Mouse (Mus musculus) heart, embryonic 16.5 days (tissue): ENCODE data around the gene Xpnpep2. TPM values are rescaled to one million over a fixed set of nuclear protein-coding genes. Genes with fewer than 3 reads are reported as not detected.

Experiments used
- ATAC-seq: fragments of 200-750 bp; cut with Nextera tagmentation; replicated peaks from 2 replicates; pipeline ENCODE4 v1.8.0; 2017; ENCODE audit warnings: moderate number of reproducible peaks; ENCODE audit not compliant: insufficient read depth, low FRiP score; ENCODE audit errors: extremely low read depth
- H3K27ac ChIP-seq: fragments of 300-500 bp; sonication (generic); 2 replicates; pipeline ENCODE4 v1.5.1; 2014; ENCODE audit warnings: mild to moderate bottlenecking, low read length, control low read depth, moderate library complexity
- H3K27me3 ChIP-seq: fragments of 300-500 bp; sonication (generic); 2 replicates; pipeline ENCODE4 v1.6.1; 2014; ENCODE audit warnings: low read length, mixed read lengths; ENCODE audit not compliant: control insufficient read depth, insufficient read depth
- H3K36me3 ChIP-seq: fragments of 300-500 bp; sonication (generic); 2 replicates; pipeline ENCODE4 v1.6.1; 2014; ENCODE audit not compliant: control insufficient read depth, insufficient read depth
- H3K4me1 ChIP-seq: fragments of 300-500 bp; sonication (generic); 2 replicates; pipeline ENCODE4 v1.6.1; 2014; ENCODE audit warnings: low read length, mixed read lengths; ENCODE audit not compliant: control insufficient read depth, insufficient read depth
- H3K4me2 ChIP-seq: fragments of 300-500 bp; sonication (generic); 2 replicates; pipeline ENCODE4 v1.6.1; 2014; ENCODE audit warnings: low read depth, mild to moderate bottlenecking, control low read depth, low read length
- H3K4me3 ChIP-seq: fragments of 300-500 bp; sonication (generic); 2 replicates; pipeline ENCODE4 v1.5.1; 2014; ENCODE audit warnings: mild to moderate bottlenecking, control low read depth, low read length
- H3K9ac ChIP-seq: fragments of 300-500 bp; sonication (generic); 2 replicates; pipeline ENCODE4 v1.6.1; 2014; ENCODE audit warnings: low read length, control low read depth
- H3K9me3 ChIP-seq: fragments of 300-500 bp; sonication (generic); replicated peaks from 2 replicates; pipeline ENCODE4 v1.6.1; 2016; ENCODE audit warnings: low read length; ENCODE audit not compliant: control insufficient read depth
- WGBS: fragments of 180-500 bp; shearing (Covaris S2); extraction: QIAGEN DNeasy Blood & Tissue Kit; methylation state at CpG from one replicate; pipeline ENCODE4 v1.1.7; 2014; 5-methylcytosine and 5-hydroxymethylcytosine counted together
- polyA plus RNA-seq: library from polyadenylated mRNA; unstranded; fragments of >200 nt; fragmentation: Nextera tagmentation; extraction: Ambion mirVana; gene quantifications from 2 replicates; pipeline ENCODE4 v1.2.1, GENCODE M21; 2015

Xpnpep2 gene
- polyA plus RNA-seq, 1 experiment from 2014 or later = 0.98 TPM

DNA sequence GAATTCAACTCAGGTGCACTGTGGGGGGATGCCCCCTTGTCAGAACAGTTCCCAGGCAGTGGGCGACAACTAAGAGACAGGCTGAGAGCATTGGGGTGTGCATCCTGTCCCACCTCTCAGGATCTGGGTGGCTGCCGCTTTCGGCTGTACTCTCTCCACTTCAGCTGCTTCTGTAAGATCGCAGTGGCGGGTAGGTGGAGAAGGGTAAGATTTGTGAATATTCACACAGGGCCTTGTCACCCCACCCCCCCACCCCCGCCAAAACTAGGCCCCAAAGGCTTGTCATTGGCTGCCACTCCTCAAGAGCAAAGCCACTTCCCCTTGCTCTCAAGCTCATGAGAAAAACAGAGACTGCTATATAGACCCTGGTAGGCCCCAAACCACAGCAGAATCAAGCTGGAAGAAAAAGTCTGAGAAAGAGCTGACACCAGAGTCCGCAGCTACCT, 39.2 kb downstream of the Xpnpep2 start:
- Histone ChIP-seq H3K36me3 (no peaks in the 10 kb centered on the region), H3K4me1 (peaks cover 9% of the 10 kb centered on the region), H3K4me2 (no peak overlapping the region; the same call in 1 of the 2 replicates), H3K4me3 (peak overlapping the region; percentile 27), H3K27me3 (no peaks in the 10 kb centered on the region), H3K9ac (no peak overlapping the region), H3K27ac (no peak overlapping the region; the same call in 1 of the 2 replicates), H3K9me3 (no peaks in the 10 kb centered on the region)
- 74% methylated on average over 7 of the region's 7 CpGs for WGBS
- ATAC-seq = no peak; the same call in 1 of the 2 replicates

DNA sequence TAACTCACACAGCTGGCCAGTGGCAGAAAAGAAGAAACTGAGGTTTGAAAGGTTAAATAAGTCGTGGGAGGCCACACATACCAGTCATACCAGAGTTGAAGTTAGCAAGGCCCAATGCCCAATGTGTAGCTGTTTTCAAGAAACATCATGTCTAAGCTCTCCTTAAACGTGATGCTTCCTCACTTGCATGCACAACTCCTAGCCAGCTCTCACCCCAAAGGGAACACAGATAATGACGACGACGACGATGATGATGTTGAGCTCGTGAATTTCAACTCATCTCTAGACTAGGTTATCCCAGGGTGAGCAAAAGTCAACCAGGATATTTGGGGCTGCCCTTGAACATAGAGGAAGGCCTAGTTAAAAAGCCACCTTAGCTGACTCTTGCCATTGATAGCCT, 43.6 kb downstream of the Xpnpep2 start:
- Histone ChIP-seq H3K4me1 (peaks cover 6% of the 10 kb centered on the region), H3K4me2 (no peak overlapping the region), H3K27me3 (no peaks in the 10 kb centered on the region), H3K27ac (no peak overlapping the region), H3K4me3 (no peak overlapping the region), H3K9me3 (no peaks in the 10 kb centered on the region), H3K36me3 (no peaks in the 10 kb centered on the region), H3K9ac (no peak overlapping the region)
- ATAC-seq = no peak
- WGBS = 66% methylated on average over 7 of the region's 7 CpGs

DNA sequence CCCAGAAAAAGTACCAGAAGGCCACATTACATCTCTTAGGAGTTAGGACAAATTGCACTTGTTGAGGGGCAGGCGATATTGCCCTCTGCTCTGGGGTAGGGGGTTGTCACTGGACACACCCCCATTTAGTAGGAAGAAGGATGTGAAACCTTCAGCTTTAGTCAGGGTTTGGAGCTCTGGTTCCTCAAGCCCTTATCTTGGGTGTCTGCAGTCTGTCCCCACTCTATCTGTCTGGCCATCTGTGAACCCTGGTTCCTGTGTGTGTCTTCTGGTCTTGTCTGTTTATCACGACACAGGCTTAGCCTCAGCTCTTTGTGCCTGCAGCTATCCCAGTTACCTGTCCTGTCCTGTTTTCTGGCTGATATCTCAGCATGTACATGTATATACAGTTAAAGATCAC, 44.9 kb downstream of the Xpnpep2 start:
- Histone ChIP-seq H3K36me3 (no peaks in the 10 kb centered on the region), H3K27ac (no peak overlapping the region), H3K4me1 (peaks cover 6% of the 10 kb centered on the region), H3K9me3 (no peaks in the 10 kb centered on the region), H3K4me3 (no peak overlapping the region), H3K9ac (no peak overlapping the region), H3K4me2 (no peak overlapping the region), H3K27me3 (0 out of 2 replicates have a peak, but pooled peaks cover 2% of the 10 kb centered on the region)
- ATAC-seq = no peak
- WGBS = 69% methylated on average over 2 of the region's 2 CpGs

DNA sequence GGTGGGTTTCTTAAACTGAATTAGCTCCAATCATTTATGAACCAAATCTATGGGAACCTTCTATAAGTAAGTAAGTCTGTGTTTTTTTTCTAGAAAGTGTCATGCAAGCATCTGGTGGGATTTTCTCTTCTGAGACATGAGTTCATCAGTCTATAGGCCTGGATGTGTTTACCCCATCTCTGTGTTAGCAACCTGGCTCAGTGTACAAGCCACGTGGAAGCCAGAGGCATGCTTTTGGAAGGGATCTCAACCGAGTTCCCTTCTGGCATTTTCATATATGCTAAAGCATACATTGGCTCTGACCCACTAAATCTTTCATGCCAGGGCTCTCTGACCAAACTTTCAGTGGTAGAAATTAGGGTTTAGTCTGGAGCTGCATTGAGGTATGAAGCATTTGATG, 45.4 kb downstream of the Xpnpep2 start:
- Histone ChIP-seq H3K4me1 (peaks cover 6% of the 10 kb centered on the region), H3K9me3 (no peaks in the 10 kb centered on the region), H3K4me2 (no peak overlapping the region), H3K36me3 (no peaks in the 10 kb centered on the region), H3K27me3 (0 out of 2 replicates have a peak, but pooled peaks cover 2% of the 10 kb centered on the region), H3K4me3 (no peak overlapping the region), H3K9ac (no peak overlapping the region), H3K27ac (no peak overlapping the region)
- no peak for ATAC-seq
- WGBS = 59% methylated on average over 2 of the region's 2 CpGs

DNA sequence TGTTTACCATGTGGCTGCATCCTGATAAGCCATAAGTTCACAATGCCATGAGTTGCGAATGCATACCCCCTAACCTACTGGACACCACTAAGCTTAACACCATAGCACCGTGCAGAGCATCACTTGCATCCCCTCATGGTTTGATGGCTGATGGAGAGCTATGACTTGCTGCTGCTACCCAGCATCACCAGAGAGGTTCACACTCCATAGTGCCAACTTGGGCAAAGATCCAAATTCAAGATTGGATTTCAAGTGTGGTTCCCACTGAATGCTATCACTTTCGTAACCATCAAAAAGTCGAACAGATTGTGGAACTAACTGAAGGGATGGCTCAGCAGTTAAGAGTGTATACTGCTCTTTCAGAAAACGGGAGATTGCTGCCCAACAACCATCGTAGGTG, 47.0 kb downstream of the Xpnpep2 start:
- no peak for ATAC-seq
- H3K9ac ChIP-seq = no peak overlapping the region
- no peak overlapping the region for H3K4me3 ChIP-seq
- peaks cover 6% of the 10 kb centered on the region for H3K4me1 ChIP-seq
- no peaks in the 10 kb centered on the region for H3K36me3 ChIP-seq
- H3K4me2 ChIP-seq = no peak overlapping the region
- no peak overlapping the region for H3K27ac ChIP-seq
- 0 out of 2 replicates have a peak, but pooled peaks cover 2% of the 10 kb centered on the region for H3K27me3 ChIP-seq
- 77% methylated on average over 6 of the region's 6 CpGs for WGBS
- no peaks in the 10 kb centered on the region for H3K9me3 ChIP-seq

DNA sequence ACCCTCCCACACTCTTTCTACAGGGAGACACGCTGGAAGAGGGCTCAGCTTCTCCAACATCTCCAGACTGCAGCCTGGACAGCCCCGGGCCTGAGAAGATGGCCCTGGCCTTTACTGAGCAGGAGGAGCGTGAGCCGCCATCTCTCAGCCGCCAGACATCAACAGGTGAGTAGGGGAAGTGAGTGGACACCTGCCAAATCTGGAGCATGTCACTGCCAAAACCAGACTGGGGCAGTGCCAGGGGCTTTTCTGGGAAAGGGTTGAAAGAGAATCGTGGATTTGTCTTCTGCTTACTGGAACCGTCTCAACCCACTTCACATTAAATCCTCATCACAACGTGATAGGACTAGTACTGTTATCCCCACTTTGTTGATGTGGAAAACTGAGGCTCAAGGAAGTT, 48.9 kb downstream of the Xpnpep2 start:
- H3K36me3 ChIP-seq = no peaks in the 10 kb centered on the region
- no peak for ATAC-seq
- no peak overlapping the region for H3K4me3 ChIP-seq
- peaks cover 2% of the 10 kb centered on the region for H3K4me1 ChIP-seq
- no peak overlapping the region for H3K27ac ChIP-seq
- 65% methylated on average over 8 of the region's 8 CpGs for WGBS
- no peak overlapping the region for H3K9ac ChIP-seq
- no peaks in the 10 kb centered on the region for H3K9me3 ChIP-seq
- no peak overlapping the region for H3K4me2 ChIP-seq
- H3K27me3 ChIP-seq = 0 out of 2 replicates have a peak, but pooled peaks cover 2% of the 10 kb centered on the region

DNA sequence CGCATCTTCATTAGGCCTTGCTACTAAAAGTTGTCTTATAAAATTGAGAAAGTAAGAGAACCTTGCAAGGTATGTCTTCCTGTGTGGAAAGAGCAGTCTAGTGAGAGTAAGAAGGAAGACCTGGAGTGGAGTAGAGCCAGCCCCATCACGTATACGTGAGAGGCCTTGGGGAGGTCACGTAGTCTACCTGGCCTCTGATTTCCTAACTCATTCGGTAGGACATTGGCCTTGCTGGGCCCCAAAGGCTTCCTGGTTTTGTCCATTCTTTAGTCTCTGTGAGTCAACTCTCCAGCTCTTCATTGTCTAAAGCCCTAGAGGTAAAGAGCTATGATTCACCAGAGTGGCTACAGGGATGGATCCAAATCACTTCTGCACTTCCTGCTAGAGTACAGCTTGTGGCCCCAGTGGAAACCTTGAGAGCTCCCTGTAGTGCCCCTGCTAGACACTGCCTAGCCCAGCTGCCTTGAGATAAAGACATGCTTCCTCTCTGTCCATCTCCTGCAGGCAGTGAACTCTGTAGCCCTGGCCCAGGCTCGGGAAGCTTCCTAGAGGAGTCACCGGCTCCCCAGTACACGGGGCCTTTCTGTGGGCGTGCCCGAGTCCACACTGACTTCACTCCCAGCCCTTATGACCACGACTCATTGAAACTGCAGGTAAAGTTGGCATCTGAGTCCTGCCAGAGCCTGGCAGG, 49.8 kb downstream of the Xpnpep2 start:
- H3K27me3 ChIP-seq = 0 out of 2 replicates have a peak, but pooled peaks cover 2% of the 10 kb centered on the region
- no peak overlapping the region for H3K27ac ChIP-seq
- no peaks in the 10 kb centered on the region for H3K36me3 ChIP-seq
- no peak for ATAC-seq
- no peaks in the 10 kb centered on the region for H3K9me3 ChIP-seq
- no peak overlapping the region for H3K4me3 ChIP-seq
- 81% methylated on average over 11 of the region's 11 CpGs for WGBS
- no peaks in the 10 kb centered on the region for H3K4me1 ChIP-seq
- H3K4me2 ChIP-seq = no peak overlapping the region
- no peak overlapping the region for H3K9ac ChIP-seq

DNA sequence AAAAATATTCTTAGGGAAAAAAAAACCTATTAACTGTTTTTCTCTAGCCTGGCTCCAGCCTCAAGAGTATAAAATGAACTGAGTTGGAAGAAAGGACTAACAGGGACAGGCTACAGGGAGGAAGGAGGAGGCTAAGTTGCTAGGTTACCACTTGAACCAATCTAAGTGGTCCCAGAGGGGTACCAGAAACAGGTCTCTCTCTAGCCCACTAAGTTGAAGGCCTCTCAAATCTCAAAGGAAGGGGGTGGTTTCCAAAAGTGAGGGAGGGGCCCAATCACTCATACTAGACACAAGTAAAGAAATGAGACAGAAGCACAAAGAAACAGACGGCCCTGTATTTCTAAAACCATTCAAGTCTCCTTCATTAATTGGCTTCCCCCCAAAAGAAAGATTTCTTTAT, 61.4 kb downstream of the Xpnpep2 start:
- no peak for ATAC-seq
- Histone ChIP-seq H3K27ac (no peak overlapping the region), H3K9me3 (no peaks in the 10 kb centered on the region), H3K9ac (no peak overlapping the region), H3K36me3 (no peaks in the 10 kb centered on the region), H3K4me1 (no peaks in the 10 kb centered on the region), H3K4me2 (no peak overlapping the region), H3K4me3 (no peak overlapping the region), H3K27me3 (no peaks in the 10 kb centered on the region)
- WGBS = 79% methylated on average over 1 of the region's 1 CpGs

DNA sequence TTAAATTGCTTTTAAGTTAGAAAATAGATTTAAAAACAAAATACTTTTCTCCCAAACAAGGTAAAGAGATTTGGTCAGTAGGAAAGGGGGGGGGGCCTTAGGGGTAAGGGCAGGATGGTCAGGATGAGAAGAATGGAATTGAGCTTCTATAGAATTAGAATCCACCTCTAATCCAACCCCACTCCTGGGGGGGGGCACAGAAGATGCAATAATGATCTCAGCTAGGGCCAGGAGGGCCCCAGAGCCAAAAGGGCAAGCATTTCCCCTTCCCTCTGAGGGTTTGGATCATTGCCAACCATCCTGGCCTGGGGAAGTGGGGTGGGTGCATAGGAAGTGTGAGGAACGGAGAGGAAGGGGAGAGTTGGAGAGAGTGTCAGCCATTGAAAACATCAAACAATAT, 61.8 kb downstream of the Xpnpep2 start:
- H3K9me3 ChIP-seq = no peaks in the 10 kb centered on the region
- no peaks in the 10 kb centered on the region for H3K27me3 ChIP-seq
- no peaks in the 10 kb centered on the region for H3K36me3 ChIP-seq
- H3K9ac ChIP-seq = no peak overlapping the region
- H3K4me2 ChIP-seq = no peak overlapping the region
- no peak overlapping the region for H3K4me3 ChIP-seq
- 65% methylated on average over 1 of the region's 1 CpGs for WGBS
- no peak for ATAC-seq
- H3K4me1 ChIP-seq = no peaks in the 10 kb centered on the region
- H3K27ac ChIP-seq = no peak overlapping the region
